Mouse (Mus musculus): Measurements from ENCODE around the gene Ksr1. TPM values are rescaled to one million over a fixed set of nuclear protein-coding genes. Genes with fewer than 3 reads are reported as not detected.

The Ksr1 gene
- polyA plus RNA-seq, 1 experiment from 2014 or later, result 0.81 TPM

- no peaks in the 10 kb centered on the region for H3K9me3 ChIP-seq (ENCODE audit: low read length)
- TF ChIP-seq EP300 (IDR thresholded peaks at IDR 0.05; ENCODE audit: low read depth), result no peak
- no peak for TF ChIP-seq CTCF (IDR thresholded peaks at IDR 0.05; ENCODE audit: low read depth)
- 73% methylated on average over 11 of the region's 11 CpGs for WGBS (ENCODE audit: insufficient replicate concordance)
- 0 out of 2 replicates have a peak overlapping the region, but pooled peaks have one; percentile 16 for H3K27ac ChIP-seq (ENCODE audit: low read depth)
- H3K27me3 ChIP-seq (ENCODE audit: insufficient read depth, low read length), result no peaks in the 10 kb centered on the region
- ATAC-seq (no peak), DNase-seq (no peak)
- H3K4me3 ChIP-seq (ENCODE audit: low read depth, low read length), result no peak overlapping the region
- peaks cover 14% of the 10 kb centered on the region for H3K4me1 ChIP-seq (ENCODE audit: insufficient read depth)
- H3K36me3 ChIP-seq (replicated peaks; ENCODE audit: insufficient read depth, low read length), result no peaks in the 10 kb centered on the region; the same call in 1 of the 2 replicates
- H3K9ac ChIP-seq (replicated peaks), result no peak overlapping the region
- H3K4me2 ChIP-seq (ENCODE audit: low read depth, low read length), result no peak overlapping the region
Observed at GRCm38 (mm10) chr11:79065463-79066190, 80.6 kb downstream of the Ksr1 start.

- Histone ChIP-seq H3K27ac (ENCODE audit: low read depth) (no peak overlapping the region), H3K36me3 (replicated peaks; ENCODE audit: insufficient read depth, low read length) (no peaks in the 10 kb centered on the region), H3K4me1 (ENCODE audit: insufficient read depth) (peaks cover 11% of the 10 kb centered on the region), H3K9me3 (ENCODE audit: low read length) (no peaks in the 10 kb centered on the region), H3K27me3 (ENCODE audit: insufficient read depth, low read length) (no peaks in the 10 kb centered on the region), H3K4me3 (ENCODE audit: low read depth, low read length) (no peak overlapping the region), H3K4me2 (ENCODE audit: low read depth, low read length) (no peak overlapping the region), H3K9ac (replicated peaks) (no peak overlapping the region)
- DNase-seq, result no peak
- no peak for ATAC-seq
- WGBS (ENCODE audit: insufficient replicate concordance), result 77% methylated on average over 8 of the region's 8 CpGs
- TF ChIP-seq CTCF (IDR thresholded peaks at IDR 0.05; ENCODE audit: low read depth) (no peak), EP300 (IDR thresholded peaks at IDR 0.05; ENCODE audit: low read depth) (no peak)
Observed at GRCm38 (mm10) chr11:79064311-79064710, 81.9 kb downstream of the Ksr1 start.

- no peak for DNase-seq
- no peak for TF ChIP-seq EP300 (IDR thresholded peaks at IDR 0.05; ENCODE audit: low read depth)
- no peak for TF ChIP-seq CTCF (IDR thresholded peaks at IDR 0.05; ENCODE audit: low read depth)
- 77% methylated on average over 7 of the region's 7 CpGs for WGBS (ENCODE audit: insufficient replicate concordance)
- no peak overlapping the region for H3K27ac ChIP-seq (ENCODE audit: low read depth)
- no peaks in the 10 kb centered on the region for H3K27me3 ChIP-seq (ENCODE audit: insufficient read depth, low read length)
- no peak for ATAC-seq
- no peaks in the 10 kb centered on the region for H3K9me3 ChIP-seq (ENCODE audit: low read length)
- no peak overlapping the region for H3K4me2 ChIP-seq (ENCODE audit: low read depth, low read length)
- H3K36me3 ChIP-seq (replicated peaks; ENCODE audit: insufficient read depth, low read length), result no peaks in the 10 kb centered on the region
- no peak overlapping the region for H3K9ac ChIP-seq (replicated peaks)
- peaks cover 8% of the 10 kb centered on the region for H3K4me1 ChIP-seq (ENCODE audit: insufficient read depth)
- no peak overlapping the region for H3K4me3 ChIP-seq (ENCODE audit: low read depth, low read length)
Observed at GRCm38 (mm10) chr11:79063616-79064015, 82.6 kb downstream of the Ksr1 start.

- no peak overlapping the region for H3K9ac ChIP-seq (replicated peaks)
- 81% methylated on average over 5 of the region's 5 CpGs for WGBS (ENCODE audit: insufficient replicate concordance)
- H3K4me1 ChIP-seq (ENCODE audit: insufficient read depth), result peaks cover 8% of the 10 kb centered on the region
- no peak overlapping the region for H3K4me3 ChIP-seq (ENCODE audit: low read depth, low read length)
- DNase-seq, result no peak
- no peaks in the 10 kb centered on the region for H3K36me3 ChIP-seq (replicated peaks; ENCODE audit: insufficient read depth, low read length)
- H3K27ac ChIP-seq (ENCODE audit: low read depth), result no peak overlapping the region
- TF ChIP-seq CTCF (IDR thresholded peaks at IDR 0.05; ENCODE audit: low read depth), result no peak
- no peak for TF ChIP-seq EP300 (IDR thresholded peaks at IDR 0.05; ENCODE audit: low read depth)
- H3K9me3 ChIP-seq (ENCODE audit: low read length), result no peaks in the 10 kb centered on the region
- H3K4me2 ChIP-seq (ENCODE audit: low read depth, low read length), result no peak overlapping the region
- no peaks in the 10 kb centered on the region for H3K27me3 ChIP-seq (ENCODE audit: insufficient read depth, low read length)
- no peak for ATAC-seq
Observed at GRCm38 (mm10) chr11:79062897-79063296, 83.3 kb downstream of the Ksr1 start.

- Histone ChIP-seq H3K9me3 (ENCODE audit: low read length) (no peaks in the 10 kb centered on the region), H3K9ac (replicated peaks) (no peak overlapping the region), H3K4me2 (ENCODE audit: low read depth, low read length) (no peak overlapping the region), H3K27me3 (ENCODE audit: insufficient read depth, low read length) (no peaks in the 10 kb centered on the region), H3K27ac (ENCODE audit: low read depth) (no peak overlapping the region), H3K4me1 (ENCODE audit: insufficient read depth) (peaks cover 8% of the 10 kb centered on the region), H3K36me3 (replicated peaks; ENCODE audit: insufficient read depth, low read length) (no peaks in the 10 kb centered on the region), H3K4me3 (ENCODE audit: low read depth, low read length) (no peak overlapping the region)
- 72% methylated on average over 7 of the region's 7 CpGs for WGBS (ENCODE audit: insufficient replicate concordance)
- ATAC-seq, result no peak
- TF ChIP-seq EP300 (IDR thresholded peaks at IDR 0.05; ENCODE audit: low read depth), result no peak
- no peak for TF ChIP-seq CTCF (IDR thresholded peaks at IDR 0.05; ENCODE audit: low read depth)
- DNase-seq, result no peak
Observed at GRCm38 (mm10) chr11:79061839-79062238, 84.4 kb downstream of the Ksr1 start.

GRCm38 (mm10) chr11:79059850-79060249, 86.4 kb downstream of the Ksr1 start:
- ATAC-seq, result no peak

More at GRCm38 (mm10) chr11:79059850-79060249, 86.4 kb downstream of the Ksr1 start:
- H3K4me1 ChIP-seq (ENCODE audit: insufficient read depth), result peaks cover 8% of the 10 kb centered on the region; the same call in 1 of the 2 replicates
- H3K27me3 ChIP-seq (ENCODE audit: insufficient read depth, low read length), result no peaks in the 10 kb centered on the region
- no peak overlapping the region for H3K27ac ChIP-seq (ENCODE audit: low read depth)
- no peak overlapping the region for H3K4me2 ChIP-seq (ENCODE audit: low read depth, low read length)
- H3K36me3 ChIP-seq (replicated peaks; ENCODE audit: insufficient read depth, low read length), result no peaks in the 10 kb centered on the region
- H3K9me3 ChIP-seq (ENCODE audit: low read length), result no peaks in the 10 kb centered on the region
- TF ChIP-seq EP300 (IDR thresholded peaks at IDR 0.05; ENCODE audit: low read depth), result no peak
- TF ChIP-seq CTCF (IDR thresholded peaks at IDR 0.05; ENCODE audit: low read depth), result no peak
- 51% methylated on average over 5 of the region's 5 CpGs for WGBS (ENCODE audit: insufficient replicate concordance)
- no peak for DNase-seq
- H3K9ac ChIP-seq (replicated peaks), result no peak overlapping the region
- H3K4me3 ChIP-seq (ENCODE audit: low read depth, low read length), result no peak overlapping the region

Measured in liver, postnatal 0 days (tissue).